Comparison of ENCODE assay signal across 8 mouse cellular contexts in the genomic region with DNA sequence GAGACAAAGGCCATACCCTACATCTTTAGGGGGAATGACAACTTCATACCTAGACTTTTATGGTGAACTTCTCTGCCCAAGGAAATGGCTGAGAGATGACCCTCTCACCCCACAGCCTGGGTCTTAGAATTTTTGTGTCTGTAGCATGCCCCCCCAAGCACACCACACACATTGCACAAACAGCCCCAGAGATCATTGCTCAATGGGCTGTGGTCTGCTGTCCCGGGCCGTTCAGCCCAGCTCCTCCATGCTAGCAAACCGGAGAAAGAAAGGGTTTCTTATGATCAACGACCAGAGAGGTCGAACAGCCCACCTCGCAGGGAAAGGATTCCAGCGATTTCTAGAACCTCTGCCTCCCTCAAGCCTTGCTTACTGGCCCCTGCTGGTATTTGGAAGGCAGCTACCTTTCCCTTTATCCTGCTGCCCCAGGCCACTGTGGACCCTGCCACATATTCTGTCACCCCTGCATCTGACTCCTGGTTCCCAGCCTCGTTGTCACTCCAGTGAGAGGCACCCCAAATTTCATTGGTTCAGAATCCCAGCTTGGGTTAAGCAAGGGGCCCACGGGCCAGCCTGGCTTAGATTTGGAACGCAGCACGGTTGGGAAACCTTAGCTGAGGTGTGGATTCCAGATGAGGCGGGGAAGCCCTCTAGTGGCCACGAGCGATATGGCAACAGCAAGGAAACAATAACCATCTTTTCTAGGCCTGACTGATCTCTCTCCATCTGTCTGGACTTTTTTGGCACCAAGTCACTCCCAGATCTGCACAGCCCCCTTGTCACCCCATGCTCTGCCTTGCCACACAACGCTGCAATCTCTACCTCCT. TPM values are rescaled to one million over a fixed set of nuclear protein-coding genes. Genes with fewer than 3 reads are reported as not detected.
DNase-seq lines count a peak whose midpoint lies in the region; ATAC-seq lines count a peak whose summit lies in the region.

No protein-coding gene starts in this region.

- H3K9me3 ChIP-seq in heart, embryonic 13.5 days: no peaks in the 10 kb centered on the region
- H3K9me3 ChIP-seq in liver, embryonic 13.5 days (replicated peaks): no peaks in the 10 kb centered on the region
- H3K9me3 ChIP-seq in stomach, embryonic 14.5 days (ENCODE audit: control insufficient read depth, low read depth, low read length): no peaks in the 10 kb centered on the region

- H3K9ac ChIP-seq in heart, embryonic 13.5 days: peak overlapping the region; percentile 58; the same call in 1 of the 2 replicates
- no peak overlapping the region for H3K9ac ChIP-seq in liver, embryonic 13.5 days
- no peak overlapping the region for H3K9ac ChIP-seq in stomach, embryonic 14.5 days (replicated peaks; ENCODE audit: low read depth, low read length)

- peak; percentile 90 for DNase-seq in CD4-positive, CD25-positive, alpha-beta regulatory T cell, adult 2 months (ENCODE audit: low read depth, low spot score)
- DNase-seq in fibroblast of lung, adult 2 months (ENCODE audit: low read depth): peak; percentile 51
- peak; percentile 90 for DNase-seq in kidney, postnatal 10 days
- peak; percentile 55 for DNase-seq in liver, embryonic 13.5 days
- DNase-seq in natural killer cell, adult 2 months (ENCODE audit: low spot score in 2 of 2): peak; percentile 72 to 82

- WGBS in heart, embryonic 13.5 days: 26% methylated on average over 15 of the region's 15 CpGs
- 14% methylated on average over 15 of the region's 15 CpGs for WGBS in liver, embryonic 13.5 days (ENCODE audit: insufficient replicate concordance)
- 19% methylated on average over 15 of the region's 15 CpGs for WGBS in stomach, embryonic 14.5 days

- no peak overlapping the region for H3K4me3 ChIP-seq in brown adipose tissue, adult 24 weeks (ENCODE audit: insufficient read depth, low read depth, low read length)
- no peak overlapping the region for H3K4me3 ChIP-seq in heart, embryonic 13.5 days
- no peak overlapping the region for H3K4me3 ChIP-seq in liver, embryonic 13.5 days (replicated peaks)
- no peak overlapping the region for H3K4me3 ChIP-seq in stomach, embryonic 14.5 days (ENCODE audit: low read depth, low read length)

- H3K36me3 ChIP-seq in heart, embryonic 13.5 days: no peaks in the 10 kb centered on the region
- H3K36me3 ChIP-seq in liver, embryonic 13.5 days: no peaks in the 10 kb centered on the region
- no peaks in the 10 kb centered on the region for H3K36me3 ChIP-seq in stomach, embryonic 14.5 days (ENCODE audit: control insufficient read depth, insufficient read depth, low read length)

- ATAC-seq in heart, embryonic 13.5 days (ENCODE audit: extremely low read depth, insufficient number of reproducible peaks, low FRiP score, low TSS enrichment): no peak; the same call in 1 of the 2 replicates
- peak; percentile 58 for ATAC-seq in liver, embryonic 13.5 days (ENCODE audit: low read depth)
- ATAC-seq in stomach, embryonic 14.5 days (ENCODE audit: insufficient number of reproducible peaks, insufficient read depth, low FRiP score, low read depth): peak; percentile 71; the same call in 1 of the 2 replicates

- peaks cover 7% of the 10 kb centered on the region for H3K4me1 ChIP-seq in brown adipose tissue, adult 24 weeks (ENCODE audit: control insufficient read depth, insufficient read depth, insufficient read length, low read length)
- H3K4me1 ChIP-seq in heart, embryonic 13.5 days: peaks cover 11% of the 10 kb centered on the region
- H3K4me1 ChIP-seq in liver, embryonic 13.5 days (replicated peaks): peaks cover 24% of the 10 kb centered on the region
- no peaks in the 10 kb centered on the region for H3K4me1 ChIP-seq in stomach, embryonic 14.5 days (ENCODE audit: control insufficient read depth, insufficient read depth, low read length)

- H3K27ac ChIP-seq in brown adipose tissue, adult 24 weeks (replicated peaks; ENCODE audit: low read depth, low read length): peak overlapping the region; percentile 28; the same call in 1 of the 2 replicates
- H3K27ac ChIP-seq in heart, embryonic 13.5 days (replicated peaks): no peak overlapping the region
- no peak overlapping the region for H3K27ac ChIP-seq in liver, embryonic 13.5 days
- no peak overlapping the region for H3K27ac ChIP-seq in stomach, embryonic 14.5 days (ENCODE audit: low read length)

- peak overlapping the region; percentile 46 for H3K4me2 ChIP-seq in heart, embryonic 13.5 days
- peak overlapping the region; percentile 25 for H3K4me2 ChIP-seq in liver, embryonic 13.5 days
- H3K4me2 ChIP-seq in stomach, embryonic 14.5 days (replicated peaks; ENCODE audit: low read depth, low read length): 0 out of 2 replicates have a peak overlapping the region, but pooled peaks have one; percentile 7

- no peaks in the 10 kb centered on the region for H3K27me3 ChIP-seq in heart, embryonic 13.5 days (replicated peaks)
- no peaks in the 10 kb centered on the region for H3K27me3 ChIP-seq in liver, embryonic 13.5 days
- no peaks in the 10 kb centered on the region for H3K27me3 ChIP-seq in stomach, embryonic 14.5 days (ENCODE audit: control insufficient read depth, insufficient read depth, low read length)

RNA-seq across cellular contexts. Expression of gene Lrrc8d, which starts 45.3 kb away (rescaled TPM):
- 14.8 and 25.2 TPM in 2 replicates for polyA plus RNA-seq in brown adipose tissue, adult 24 weeks (2012; ENCODE audit: insufficient read depth, insufficient read length, missing spikeins)
- 7.6 and 9.0 TPM in 2 replicates for polyA plus RNA-seq in heart, embryonic 13.5 days (2015; fragmentation: Nextera tagmentation; extraction: Ambion mirVana)
- polyA plus RNA-seq in liver, embryonic 13.5 days (2015; fragmentation: Nextera tagmentation; extraction: Ambion mirVana): 9.4 and 11.4 TPM in 2 replicates
- polyA plus RNA-seq in stomach, embryonic 14.5 days (2014; fragmentation: Nextera tagmentation; extraction: Ambion mirVana): 17.6 and 20.7 TPM in 2 replicates
